Comparison of ENCODE assay signal across 8 mouse cellular contexts in genomic region chr4:139430176-139430575, GRCm38 (mm10).
DNase-seq lines count a peak whose midpoint lies in the region; ATAC-seq and TF ChIP-seq lines count a peak whose summit lies in the region.

No protein-coding gene starts in this region.

- no peaks in the 10 kb centered on the region for H3K4me1 ChIP-seq in embryonic facial prominence, embryonic 14.5 days (ENCODE audit: control insufficient read depth, insufficient read depth, low read length)
- peaks cover 25% of the 10 kb centered on the region for H3K4me1 ChIP-seq in heart, postnatal 0 days (ENCODE audit: control insufficient read depth, insufficient read depth)
- H3K4me1 ChIP-seq in lung, embryonic 15.5 days: no peaks in the 10 kb centered on the region

- no peak overlapping the region for H3K4me3 ChIP-seq in embryonic facial prominence, embryonic 14.5 days (ENCODE audit: low read depth, low read length)
- no peak overlapping the region for H3K4me3 ChIP-seq in heart, postnatal 0 days (ENCODE audit: low read depth, low read length)
- no peak overlapping the region for H3K4me3 ChIP-seq in lung, embryonic 15.5 days

- WGBS in embryonic facial prominence, embryonic 14.5 days: 51% methylated on average over 15 of the region's 15 CpGs
- 31% methylated on average over 15 of the region's 15 CpGs for WGBS in heart, postnatal 0 days
- WGBS in lung, embryonic 15.5 days: 49% methylated on average over 15 of the region's 15 CpGs

- peak; percentile 83 for TF ChIP-seq CTCF in heart, postnatal 0 days (IDR thresholded peaks at IDR 0.05; ENCODE audit: low read depth)

- TF ChIP-seq EP300 in heart, postnatal 0 days (IDR thresholded peaks at IDR 0.05; ENCODE audit: low read depth): no peak

- peak; percentile 67 for ATAC-seq in embryonic facial prominence, embryonic 14.5 days (ENCODE audit: low read depth)
- ATAC-seq in heart, postnatal 0 days (ENCODE audit: insufficient read depth, low read depth): peak; percentile 78
- peak; percentile 60; the same call in 1 of the 2 replicates for ATAC-seq in lung, embryonic 15.5 days (ENCODE audit: borderline replicate concordance, extremely low read depth, low FRiP score, low TSS enrichment)

- H3K4me2 ChIP-seq in embryonic facial prominence, embryonic 14.5 days (ENCODE audit: low read depth, low read length): no peak overlapping the region
- H3K4me2 ChIP-seq in heart, postnatal 0 days (ENCODE audit: low read depth, low read length): no peak overlapping the region
- H3K4me2 ChIP-seq in lung, embryonic 15.5 days: no peak overlapping the region

- no peaks in the 10 kb centered on the region for H3K9me3 ChIP-seq in embryonic facial prominence, embryonic 14.5 days (ENCODE audit: control insufficient read depth, low read length)
- no peaks in the 10 kb centered on the region for H3K9me3 ChIP-seq in heart, postnatal 0 days (replicated peaks; ENCODE audit: control insufficient read depth, low read length)
- H3K9me3 ChIP-seq in lung, embryonic 15.5 days: no peaks in the 10 kb centered on the region

- H3K27ac ChIP-seq in embryonic facial prominence, embryonic 14.5 days (replicated peaks; ENCODE audit: low read depth, low read length): no peak overlapping the region
- no peak overlapping the region for H3K27ac ChIP-seq in heart, postnatal 0 days (ENCODE audit: low read depth)
- H3K27ac ChIP-seq in lung, embryonic 15.5 days: no peak overlapping the region

- H3K9ac ChIP-seq in embryonic facial prominence, embryonic 14.5 days (ENCODE audit: low read depth, low read length): no peak overlapping the region
- no peak overlapping the region for H3K9ac ChIP-seq in heart, postnatal 0 days (replicated peaks; ENCODE audit: low read depth, low read length)
- no peak overlapping the region for H3K9ac ChIP-seq in lung, embryonic 15.5 days

- peaks cover 100% of the 10 kb centered on the region for H3K36me3 ChIP-seq in embryonic facial prominence, embryonic 14.5 days (ENCODE audit: control insufficient read depth, insufficient read depth, low read length)
- H3K36me3 ChIP-seq in heart, postnatal 0 days (replicated peaks; ENCODE audit: control insufficient read depth, insufficient read depth, low read length): peaks cover 88% of the 10 kb centered on the region
- peaks cover 99% of the 10 kb centered on the region for H3K36me3 ChIP-seq in lung, embryonic 15.5 days

- peak; percentile 80 for DNase-seq in ES-CJ7 (ENCODE audit: low read depth, low spot score)
- peak; percentile 75 for DNase-seq in adrenal gland, postnatal 25 days
- DNase-seq in embryonic facial prominence, embryonic 14.5 days (ENCODE audit: low spot score): peak; percentile 67
- DNase-seq in heart, postnatal 0 days (ENCODE audit: low spot score): peak; percentile 80
- DNase-seq in layer of hippocampus, adult 8-10 months (ENCODE audit: low spot score in 2 of 2): peak; percentile 63 to 76
- DNase-seq in right cerebral cortex, postnatal 10 days (ENCODE audit: low spot score in 2 of 2): peak; percentile 77 to 79
- DNase-seq in urinary bladder, postnatal 4 days (ENCODE audit: low spot score in 2 of 2): peak; percentile 59 to 74

- no peaks in the 10 kb centered on the region for H3K27me3 ChIP-seq in embryonic facial prominence, embryonic 14.5 days (replicated peaks; ENCODE audit: control insufficient read depth, insufficient read depth, low read length)
- no peaks in the 10 kb centered on the region for H3K27me3 ChIP-seq in heart, postnatal 0 days (ENCODE audit: control insufficient read depth, insufficient read depth, low read length)
- H3K27me3 ChIP-seq in lung, embryonic 15.5 days: no peaks in the 10 kb centered on the region
